Mouse (Mus musculus) liver, adult 2 months (tissue): ENCODE measurements around the gene Cryz. TPM values are rescaled to one million over a fixed set of nuclear protein-coding genes. Genes with fewer than 3 reads are reported as not detected.
A peak's percentile ranks its signal among the peaks of the same experiment; 100 is the strongest.

ENCODE experiments used
- DNase-seq: peaks from one replicate; pipeline ENCODE4 v3.0.0-alpha.2; 2011; ENCODE audit warnings: low read depth, low spot score; ENCODE audit errors: extremely low read depth
- H3K27ac ChIP-seq: fragments of 200-500 bp; replicated peaks from 2 replicates; pipeline ENCODE4 v1.5.1; 2012; ENCODE audit warnings: low read depth, mild to moderate bottlenecking, control low read depth, inconsistent platforms, low read length; ENCODE audit not compliant: insufficient read depth
- H3K27me3 ChIP-seq: fragments of 200-500 bp; 2 replicates; pipeline ENCODE4 v1.6.1; 2012; ENCODE audit warnings: mild to moderate bottlenecking, moderate library complexity, low read length, inconsistent platforms; ENCODE audit not compliant: control insufficient read depth, insufficient read depth
- H3K36me3 ChIP-seq: fragments of 200-500 bp; 2 replicates; pipeline ENCODE4 v1.6.1; 2012; ENCODE audit warnings: low read length, inconsistent platforms; ENCODE audit not compliant: control insufficient read depth, insufficient read depth
- H3K4me1 ChIP-seq: fragments of 200-500 bp; 2 replicates; pipeline ENCODE4 v1.6.1; 2011; ENCODE audit warnings: low read length; ENCODE audit not compliant: control insufficient read depth, insufficient read depth
- H3K4me3 ChIP-seq: fragments of 200-500 bp; 2 replicates; pipeline ENCODE4 v1.5.1; 2011; ENCODE audit warnings: low read depth, mild to moderate bottlenecking, control low read depth, low read length, moderate library complexity; ENCODE audit not compliant: insufficient read depth
- H3K79me2 ChIP-seq: fragments of 200-500 bp; 2 replicates; pipeline ENCODE4 v1.6.1; 2012; ENCODE audit warnings: inconsistent platforms, mild to moderate bottlenecking, low read length, moderate library complexity; ENCODE audit not compliant: control insufficient read depth, insufficient read depth
- H3K9ac ChIP-seq: fragments of 200-500 bp; 2 replicates; pipeline ENCODE4 v1.6.1; 2012; ENCODE audit warnings: low read depth, mild to moderate bottlenecking, control low read depth, inconsistent platforms, low read length
- CTCF ChIP-seq: fragments of 200-500 bp; IDR thresholded peaks from 2 replicates; pipeline ENCODE4 v1.5.1; 2011; ENCODE audit warnings: low read depth, low read length, control low read depth
- POLR2A ChIP-seq: fragments of 200-500 bp; IDR thresholded peaks from 2 replicates; pipeline ENCODE4 v1.6.1; 2011; ENCODE audit warnings: low read length, control low read depth; ENCODE audit not compliant: insufficient read depth; ENCODE audit errors: extremely low read depth
- WGBS: fragments of 180-500 bp; shearing (Covaris S2); methylation state at CpG from one replicate; pipeline ENCODE4 v1.1.7; 2018; 5-methylcytosine and 5-hydroxymethylcytosine counted together
- polyA plus RNA-seq: library from polyadenylated mRNA; depleted of rRNA; stranded (reverse); fragments of >200 nt; gene quantifications from 2 replicates; pipeline ENCODE4 v1.2.3, GENCODE M21; 2012
- total RNA-seq: library from RNA; depleted of rRNA; stranded (reverse); fragments of >200 nt; gene quantifications from 2 replicates; pipeline ENCODE4 v1.2.3, GENCODE M21; 2014

Gene Cryz
- total and polyA plus RNA-seq, 2 experiments: 46.3 to 82.2 TPM

GRCm38 (mm10) chr3:154562192-154562591, 34.3 kb upstream of the Cryz start:
- H3K27me3 ChIP-seq: 0 out of 2 replicates have a peak, but pooled peaks cover 2% of the 10 kb centered on the region
- no peaks in the 10 kb centered on the region for H3K79me2 ChIP-seq
- H3K4me3 ChIP-seq: no peak overlapping the region
- 92% methylated on average over 3 of the region's 3 CpGs for WGBS
- DNase-seq: no peak
- no peak for TF ChIP-seq POLR2A
- TF ChIP-seq CTCF: no peak
- H3K4me1 ChIP-seq: no peaks in the 10 kb centered on the region
- H3K36me3 ChIP-seq: no peaks in the 10 kb centered on the region
- no peak overlapping the region for H3K27ac ChIP-seq
- no peak overlapping the region for H3K9ac ChIP-seq

- Histone ChIP-seq H3K4me3 (no peak overlapping the region), H3K79me2 (no peaks in the 10 kb centered on the region), H3K4me1 (no peaks in the 10 kb centered on the region), H3K36me3 (no peaks in the 10 kb centered on the region), H3K27me3 (no peaks in the 10 kb centered on the region; the same call in 1 of the 2 replicates), H3K9ac (no peak overlapping the region), H3K27ac (no peak overlapping the region)
- no peak for DNase-seq
- TF ChIP-seq CTCF: no peak
- 60% methylated on average over 3 of the region's 3 CpGs for WGBS
Observed at GRCm38 (mm10) chr3:154565437-154565836, 31.1 kb upstream of the Cryz start.

GRCm38 (mm10) chr3:154570029-154570575, 26.4 kb upstream of the Cryz start:
- Histone ChIP-seq H3K27ac (no peak overlapping the region), H3K36me3 (no peaks in the 10 kb centered on the region), H3K79me2 (no peaks in the 10 kb centered on the region), H3K4me3 (no peak overlapping the region), H3K27me3 (peaks cover 5% of the 10 kb centered on the region; the same call in 1 of the 2 replicates), H3K9ac (no peak overlapping the region), H3K4me1 (no peaks in the 10 kb centered on the region)
- 64% methylated on average over 14 of the region's 14 CpGs for WGBS
- no peak for TF ChIP-seq CTCF
- TF ChIP-seq POLR2A: no peak
- no peak for DNase-seq

- H3K4me1 ChIP-seq: no peaks in the 10 kb centered on the region
- no peak for DNase-seq
- H3K79me2 ChIP-seq: no peaks in the 10 kb centered on the region
- no peak overlapping the region for H3K9ac ChIP-seq
- 6% methylated on average over 12 of the region's 12 CpGs for WGBS
- TF ChIP-seq CTCF (no peak), POLR2A (no peak)
- H3K4me3 ChIP-seq: no peak overlapping the region
- peaks cover 5% of the 10 kb centered on the region; the same call in 1 of the 2 replicates for H3K27me3 ChIP-seq
- no peaks in the 10 kb centered on the region for H3K36me3 ChIP-seq
- no peak overlapping the region for H3K27ac ChIP-seq
Observed at GRCm38 (mm10) chr3:154570786-154571185, 25.7 kb upstream of the Cryz start.

- no peaks in the 10 kb centered on the region for H3K36me3 ChIP-seq
- peak; percentile 34 for DNase-seq
- H3K27ac ChIP-seq: no peak overlapping the region
- peaks cover 5% of the 10 kb centered on the region; the same call in 1 of the 2 replicates for H3K27me3 ChIP-seq
- H3K4me1 ChIP-seq: no peaks in the 10 kb centered on the region
- no peaks in the 10 kb centered on the region for H3K79me2 ChIP-seq
- TF ChIP-seq CTCF (peak; percentile 93), POLR2A (no peak)
- H3K4me3 ChIP-seq: no peak overlapping the region
- WGBS: 12% methylated on average over 12 of the region's 12 CpGs
- no peak overlapping the region for H3K9ac ChIP-seq
Observed at GRCm38 (mm10) chr3:154572341-154572972, 24.1 kb upstream of the Cryz start.

GRCm38 (mm10) chr3:154573666-154574065, 22.8 kb upstream of the Cryz start:
- Histone ChIP-seq H3K4me3 (no peak overlapping the region), H3K79me2 (no peaks in the 10 kb centered on the region), H3K9ac (no peak overlapping the region), H3K27me3 (peaks cover 5% of the 10 kb centered on the region; the same call in 1 of the 2 replicates), H3K36me3 (no peaks in the 10 kb centered on the region), H3K4me1 (no peaks in the 10 kb centered on the region), H3K27ac (no peak overlapping the region)
- no peak for TF ChIP-seq CTCF
- TF ChIP-seq POLR2A: no peak
- WGBS: 23% methylated on average over 6 of the region's 6 CpGs
- DNase-seq: no peak
